Mouse (Mus musculus): Measurements from ENCODE around the gene Osbpl3. TPM values are rescaled to one million over a fixed set of nuclear protein-coding genes. Genes with fewer than 3 reads are reported as not detected.

Osbpl3 gene
- 26.1 and 32.2 TPM in 2 replicates for polyA plus RNA-seq (2012; rRNA removed)

GRCm38 (mm10) chr6:50455829-50456469 lies at the start of gene Osbpl3:
TSS of gene Osbpl3 (minus strand) at chr6:50456201.
- no peak for TF ChIP-seq CTCF (IDR thresholded peaks at IDR 0.05; ENCODE audit: extremely low read depth, insufficient read depth, low read length)
- TF ChIP-seq POLR2A (IDR thresholded peaks at IDR 0.05; ENCODE audit: extremely low read depth, insufficient read depth, low read length) = peak; percentile 41; the same call in 1 of the 2 replicates

DNA sequence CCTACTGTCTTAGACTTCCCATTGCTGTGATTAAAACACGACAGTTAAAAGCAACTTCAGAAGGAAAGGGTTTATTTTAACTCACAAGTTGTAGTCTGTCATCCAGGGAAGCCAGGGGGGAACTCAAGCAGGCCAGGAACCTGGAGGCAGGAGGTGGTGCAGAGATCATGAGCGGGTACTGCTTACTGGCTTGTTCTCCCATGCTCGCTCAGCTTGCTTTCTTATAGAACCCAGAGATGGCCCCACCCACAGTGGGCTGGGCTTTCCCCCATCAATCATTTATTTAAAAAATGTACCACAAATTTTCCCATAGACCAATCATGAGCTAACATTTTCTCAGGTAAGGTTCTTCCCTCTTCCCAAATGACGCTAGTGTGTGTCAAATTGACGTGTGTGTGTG lies 49.5 kb upstream of the Osbpl3 start:
- no peak overlapping the region for H3K27ac ChIP-seq (ENCODE audit: insufficient read depth, low read length)
- H3K4me1 ChIP-seq (ENCODE audit: control insufficient read depth, insufficient read depth, low read length) = no peaks in the 10 kb centered on the region
- no peak for TF ChIP-seq POLR2A (IDR thresholded peaks at IDR 0.05; ENCODE audit: extremely low read depth, insufficient read depth, low read length)
- TF ChIP-seq CTCF (IDR thresholded peaks at IDR 0.05; ENCODE audit: extremely low read depth, insufficient read depth, low read length) = no peak
- H3K4me3 ChIP-seq (ENCODE audit: insufficient read depth, low read length) = no peak overlapping the region

More at GRCm38 (mm10) chr6:50455829-50456469, at the start of gene Osbpl3:
- H3K4me1 ChIP-seq (ENCODE audit: control insufficient read depth, insufficient read depth, low read length) = 0 out of 2 replicates have a peak, but pooled peaks cover 3% of the 10 kb centered on the region
- H3K27ac ChIP-seq (ENCODE audit: insufficient read depth, low read length) = peak within 1 kb of the TSS; percentile 45; the same call in 1 of the 2 replicates
- peak within 1 kb of the TSS; percentile 84 for H3K4me3 ChIP-seq (ENCODE audit: insufficient read depth, low read length)

DNA sequence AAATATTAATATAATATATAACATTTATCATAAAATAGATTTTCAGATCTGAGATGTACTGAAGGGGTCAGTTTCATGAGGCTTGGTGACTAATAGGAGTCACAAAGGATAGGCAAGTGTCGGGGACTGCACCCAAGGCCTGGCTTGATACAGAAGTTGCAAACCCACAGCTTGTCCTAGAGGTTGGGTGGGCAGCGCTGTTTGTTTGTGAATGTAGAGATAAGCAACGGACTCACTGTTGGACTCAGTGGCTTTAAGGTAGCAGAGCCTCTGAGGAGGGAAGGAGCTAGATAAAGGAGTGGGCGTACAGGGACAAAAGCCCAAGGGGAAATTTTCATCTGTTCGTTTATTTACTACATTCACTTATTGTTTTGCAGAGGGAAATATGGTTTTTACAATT lies 48.7 kb upstream of the Osbpl3 start:
- no peak overlapping the region for H3K4me3 ChIP-seq (ENCODE audit: insufficient read depth, low read length)
- TF ChIP-seq POLR2A (IDR thresholded peaks at IDR 0.05; ENCODE audit: extremely low read depth, insufficient read depth, low read length) (no peak), CTCF (IDR thresholded peaks at IDR 0.05; ENCODE audit: extremely low read depth, insufficient read depth, low read length) (no peak)
- H3K4me1 ChIP-seq (ENCODE audit: control insufficient read depth, insufficient read depth, low read length) = no peaks in the 10 kb centered on the region
- no peak overlapping the region for H3K27ac ChIP-seq (ENCODE audit: insufficient read depth, low read length)

DNA sequence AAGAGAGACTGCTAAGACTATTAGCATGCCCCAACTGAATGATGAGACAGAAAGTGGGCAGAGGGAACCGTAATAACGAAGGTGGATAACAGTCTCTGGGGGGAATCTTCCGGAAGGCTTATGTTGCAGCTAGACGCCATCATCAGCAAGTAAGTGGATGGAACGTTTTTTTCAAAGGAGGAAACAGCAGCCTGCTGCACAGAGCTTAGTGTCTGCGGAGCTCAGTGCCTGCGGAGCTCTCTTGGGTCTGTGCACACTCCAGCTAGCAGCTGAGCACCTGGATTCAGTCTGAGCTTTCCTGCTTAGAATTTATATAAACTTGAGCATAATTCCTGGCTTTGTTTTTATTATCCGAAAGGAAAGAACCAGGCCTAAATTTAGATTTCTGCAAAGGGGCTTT lies 47.8 kb upstream of the Osbpl3 start:
- Histone ChIP-seq H3K27ac (ENCODE audit: insufficient read depth, low read length) (no peak overlapping the region), H3K4me3 (ENCODE audit: insufficient read depth, low read length) (no peak overlapping the region), H3K4me1 (ENCODE audit: control insufficient read depth, insufficient read depth, low read length) (no peaks in the 10 kb centered on the region)
- TF ChIP-seq POLR2A (IDR thresholded peaks at IDR 0.05; ENCODE audit: extremely low read depth, insufficient read depth, low read length) (no peak), CTCF (IDR thresholded peaks at IDR 0.05; ENCODE audit: extremely low read depth, insufficient read depth, low read length) (no peak)

- H3K4me1 ChIP-seq (ENCODE audit: control insufficient read depth, insufficient read depth, low read length) = no peaks in the 10 kb centered on the region
- TF ChIP-seq CTCF (IDR thresholded peaks at IDR 0.05; ENCODE audit: extremely low read depth, insufficient read depth, low read length) = no peak
- TF ChIP-seq POLR2A (IDR thresholded peaks at IDR 0.05; ENCODE audit: extremely low read depth, insufficient read depth, low read length) = no peak
- no peak overlapping the region for H3K27ac ChIP-seq (ENCODE audit: insufficient read depth, low read length)
- no peak overlapping the region for H3K4me3 ChIP-seq (ENCODE audit: insufficient read depth, low read length)
These were observed 47.0 kb upstream of the Osbpl3 start for GRCm38 (mm10) chr6:50503031-50503430.

DNA sequence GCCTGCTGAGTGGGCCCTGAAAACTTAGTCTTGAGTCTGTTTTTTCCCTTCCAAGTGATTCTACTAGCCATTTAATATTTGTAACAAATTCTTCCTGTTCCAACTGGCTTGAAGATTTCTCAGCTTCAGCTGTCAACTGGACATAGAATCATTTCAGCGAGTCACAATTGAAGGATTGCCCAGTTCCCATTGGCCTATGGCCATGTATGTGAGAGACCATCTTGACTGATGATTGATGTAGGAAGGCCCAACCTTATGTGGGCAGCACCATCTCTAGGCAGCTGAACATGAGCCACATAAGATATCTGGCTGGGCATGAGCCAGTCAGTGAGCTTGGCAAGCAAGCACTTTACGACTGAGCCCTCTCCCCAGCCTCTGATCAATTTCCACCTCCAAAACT lies 42.3 kb upstream of the Osbpl3 start:
- H3K4me1 ChIP-seq (ENCODE audit: control insufficient read depth, insufficient read depth, low read length) = no peaks in the 10 kb centered on the region
- H3K4me3 ChIP-seq (ENCODE audit: insufficient read depth, low read length) = no peak overlapping the region
- no peak overlapping the region for H3K27ac ChIP-seq (ENCODE audit: insufficient read depth, low read length)
- TF ChIP-seq CTCF (IDR thresholded peaks at IDR 0.05; ENCODE audit: extremely low read depth, insufficient read depth, low read length) (no peak), POLR2A (IDR thresholded peaks at IDR 0.05; ENCODE audit: extremely low read depth, insufficient read depth, low read length) (no peak)

DNA sequence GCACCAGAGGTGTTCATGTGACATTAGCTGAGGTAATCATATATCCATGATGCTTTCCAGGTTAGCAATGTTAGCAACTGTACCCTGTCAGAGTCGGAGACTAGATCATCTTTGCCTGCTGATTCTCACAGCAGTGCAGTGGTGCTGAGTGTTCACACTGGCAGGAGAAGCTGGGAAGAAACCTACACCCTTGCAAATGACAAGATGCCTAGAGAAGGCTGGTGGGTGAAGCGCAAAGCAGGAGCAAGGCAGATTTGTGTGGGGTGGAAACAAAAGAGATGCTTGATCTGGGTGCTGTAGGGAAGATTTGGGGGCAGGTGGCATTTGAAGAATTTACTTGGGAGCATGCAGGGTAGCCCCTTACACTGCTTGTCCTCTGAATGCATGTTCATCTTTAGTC lies 34.5 kb upstream of the Osbpl3 start:
- no peak for TF ChIP-seq POLR2A (IDR thresholded peaks at IDR 0.05; ENCODE audit: extremely low read depth, insufficient read depth, low read length)
- TF ChIP-seq CTCF (IDR thresholded peaks at IDR 0.05; ENCODE audit: extremely low read depth, insufficient read depth, low read length) = no peak
- Histone ChIP-seq H3K4me1 (ENCODE audit: control insufficient read depth, insufficient read depth, low read length) (no peaks in the 10 kb centered on the region), H3K4me3 (ENCODE audit: insufficient read depth, low read length) (no peak overlapping the region), H3K27ac (ENCODE audit: insufficient read depth, low read length) (no peak overlapping the region)

DNA sequence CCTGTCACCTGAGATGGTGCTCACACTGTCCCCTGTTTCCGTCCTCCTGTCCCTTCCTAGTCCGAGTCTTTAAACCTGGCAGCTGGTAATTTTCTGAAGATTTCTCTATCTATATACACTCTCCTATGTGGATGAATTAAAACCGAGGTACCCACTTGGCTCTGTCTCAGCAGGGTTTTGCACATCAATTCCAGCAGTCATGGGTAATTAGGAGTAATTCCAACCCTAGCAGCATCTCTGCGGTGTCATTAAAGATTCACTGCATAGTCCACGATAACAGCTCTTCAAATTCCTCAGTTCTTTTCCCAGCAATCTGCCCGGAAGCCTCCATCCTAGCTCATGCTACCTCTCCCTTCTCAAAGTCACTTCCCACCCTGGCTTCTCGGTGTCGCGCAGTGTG lies 33.4 kb upstream of the Osbpl3 start:
- H3K27ac ChIP-seq (ENCODE audit: insufficient read depth, low read length) = no peak overlapping the region
- no peak overlapping the region for H3K4me3 ChIP-seq (ENCODE audit: insufficient read depth, low read length)
- TF ChIP-seq CTCF (IDR thresholded peaks at IDR 0.05; ENCODE audit: extremely low read depth, insufficient read depth, low read length) = no peak
- TF ChIP-seq POLR2A (IDR thresholded peaks at IDR 0.05; ENCODE audit: extremely low read depth, insufficient read depth, low read length) = no peak
- H3K4me1 ChIP-seq (ENCODE audit: control insufficient read depth, insufficient read depth, low read length) = no peaks in the 10 kb centered on the region

DNA sequence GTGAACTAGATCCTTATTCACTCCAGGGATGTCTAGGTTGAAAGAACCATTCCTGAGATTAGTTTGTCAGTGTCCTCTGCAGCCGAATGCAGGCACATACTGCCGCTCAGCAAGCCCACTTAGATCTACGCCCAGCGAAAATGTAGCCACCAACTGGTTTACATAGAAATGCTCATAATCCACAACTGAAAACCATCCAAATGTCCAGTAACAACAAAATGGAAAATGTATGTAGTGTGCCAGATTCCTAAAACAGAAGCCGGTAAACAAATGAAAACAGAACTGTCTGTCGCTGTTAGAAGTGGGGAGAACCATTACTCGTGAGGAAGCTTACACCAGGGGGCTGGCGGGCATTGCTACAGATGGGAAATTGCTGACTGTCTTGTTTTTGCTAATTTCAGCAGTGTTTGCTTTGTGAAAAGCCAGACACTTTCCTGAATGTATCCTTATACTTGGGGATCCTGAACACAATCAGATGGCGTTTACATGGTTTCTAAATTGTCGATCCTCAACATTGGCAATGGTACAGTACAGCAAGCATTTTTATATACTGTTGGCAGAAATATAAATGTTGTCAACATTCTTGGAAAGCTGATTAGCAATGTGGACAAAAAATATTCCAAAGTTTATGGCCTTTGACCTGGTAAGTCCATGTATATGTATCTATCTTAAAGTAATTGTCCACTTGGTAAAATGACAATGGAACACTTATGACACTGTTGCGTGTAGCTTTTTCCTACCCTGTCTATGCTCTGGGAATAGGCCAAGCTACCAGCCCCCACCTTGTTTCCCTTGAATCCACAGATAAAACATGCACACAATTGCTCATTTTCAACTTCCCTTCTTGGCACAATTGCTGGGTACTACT lies 30.3 kb upstream of the Osbpl3 start:
- Histone ChIP-seq H3K4me1 (ENCODE audit: control insufficient read depth, insufficient read depth, low read length) (no peaks in the 10 kb centered on the region), H3K27ac (ENCODE audit: insufficient read depth, low read length) (no peak overlapping the region), H3K4me3 (ENCODE audit: insufficient read depth, low read length) (no peak overlapping the region)
- TF ChIP-seq POLR2A (IDR thresholded peaks at IDR 0.05; ENCODE audit: extremely low read depth, insufficient read depth, low read length) = no peak
- no peak for TF ChIP-seq CTCF (IDR thresholded peaks at IDR 0.05; ENCODE audit: extremely low read depth, insufficient read depth, low read length)

Data from cortical plate, adult 2 months (tissue).